Mouse (Mus musculus): ENCODE measurements around the gene Cyp3a13.
"Not testable (repeated sequence)": the region's sequence is repeated elsewhere in the genome, so short reads cannot be mapped to it uniquely, and the experiment has no call there.

The Cyp3a13 gene

GRCm38 (mm10) chr5:137872381-137872702 lies 49.1 kb downstream of the Cyp3a13 start:
- DNase-seq (ENCODE audit: low spot score in 2 of 2), result not testable (repeated sequence)

GRCm38 (mm10) chr5:137871644-137872380 lies 49.6 kb downstream of the Cyp3a13 start, which contains the start of gene Pilrb2:
Pilrb2 (minus strand) TSS chr5:137871815.
- DNase-seq (ENCODE audit: low spot score in 2 of 2), result not testable (repeated sequence)

- DNase-seq (ENCODE audit: low spot score in 2 of 2), result not testable (repeated sequence)
These were observed 52.8 kb downstream of the Cyp3a13 start for GRCm38 (mm10) chr5:137868600-137868999.

- DNase-seq (ENCODE audit: low spot score in 2 of 2), result not testable (repeated sequence)
These were observed 57.4 kb downstream of the Cyp3a13 start for GRCm38 (mm10) chr5:137864008-137864407.

- not testable (repeated sequence) for DNase-seq (ENCODE audit: low spot score in 2 of 2)
These were observed 63.3 kb downstream of the Cyp3a13 start, which contains the start of gene Pilrb1 for GRCm38 (mm10) chr5:137857960-137858710. Pilrb1 (minus strand) TSS chr5:137858106.

- DNase-seq (ENCODE audit: low spot score in 2 of 2), result not testable (repeated sequence)
These were observed 64.5 kb downstream of the Cyp3a13 start for GRCm38 (mm10) chr5:137856870-137857269.

GRCm38 (mm10) chr5:137854907-137855306 lies 66.5 kb downstream of the Cyp3a13 start:
- DNase-seq (ENCODE audit: low spot score in 2 of 2), result not testable (repeated sequence)

- DNase-seq (ENCODE audit: low spot score in 2 of 2), result not testable (repeated sequence)
These were observed 71.1 kb downstream of the Cyp3a13 start for GRCm38 (mm10) chr5:137850313-137850712.
